Mouse (Mus musculus) forebrain, embryonic 12.5 days (tissue): ENCODE data around the gene Plcxd1. TPM values are rescaled to one million over a fixed set of nuclear protein-coding genes. Genes with fewer than 3 reads are reported as not detected.

Source experiments
- ATAC-seq: fragments of 200-750 bp; cut with Nextera tagmentation; 2 replicates; pipeline ENCODE4 v1.8.0; 2017; ENCODE audit warnings: moderate TSS enrichment; ENCODE audit not compliant: low FRiP score
- H3K27ac ChIP-seq: fragments of 300-500 bp; sonication (generic); 2 replicates; pipeline ENCODE4 v1.5.1; 2016; ENCODE audit warnings: mild to moderate bottlenecking
- H3K27me3 ChIP-seq: fragments of 300-500 bp; sonication (generic); 2 replicates; pipeline ENCODE4 v1.6.1; 2016; ENCODE audit warnings: mild to moderate bottlenecking
- H3K36me3 ChIP-seq: fragments of 300-500 bp; sonication (generic); replicated peaks from 2 replicates; pipeline ENCODE4 v1.6.1; 2016; ENCODE audit warnings: mild to moderate bottlenecking
- H3K4me1 ChIP-seq: fragments of 300-500 bp; sonication (generic); 2 replicates; pipeline ENCODE4 v1.6.1; 2016
- H3K4me2 ChIP-seq: fragments of 300-500 bp; sonication (generic); 2 replicates; pipeline ENCODE4 v1.6.1; 2016; ENCODE audit warnings: mild to moderate bottlenecking, moderate library complexity
- H3K4me3 ChIP-seq: fragments of 300-500 bp; sonication (generic); replicated peaks from 2 replicates; pipeline ENCODE4 v1.5.1; 2016; ENCODE audit warnings: mild to moderate bottlenecking
- H3K9ac ChIP-seq: fragments of 300-500 bp; sonication (generic); 2 replicates; pipeline ENCODE4 v1.6.1; 2016; ENCODE audit warnings: mild to moderate bottlenecking
- H3K9me3 ChIP-seq: fragments of 300-500 bp; sonication (generic); 2 replicates; pipeline ENCODE4 v1.6.1; 2016
- WGBS: fragments of 180-500 bp; shearing (Covaris S2); methylation state at CpG from one replicate; pipeline ENCODE4 v1.1.7; 2016; 5-methylcytosine and 5-hydroxymethylcytosine counted together
- polyA plus RNA-seq: library from polyadenylated mRNA; unstranded; fragments of >200 nt; fragmentation: Nextera tagmentation; extraction: Ambion mirVana; gene quantifications from 2 replicates; pipeline ENCODE4 v1.2.1, GENCODE M21; 2016

The Plcxd1 gene
- polyA plus RNA-seq, 1 experiment from 2014 or later: 1.1 TPM

DNA sequence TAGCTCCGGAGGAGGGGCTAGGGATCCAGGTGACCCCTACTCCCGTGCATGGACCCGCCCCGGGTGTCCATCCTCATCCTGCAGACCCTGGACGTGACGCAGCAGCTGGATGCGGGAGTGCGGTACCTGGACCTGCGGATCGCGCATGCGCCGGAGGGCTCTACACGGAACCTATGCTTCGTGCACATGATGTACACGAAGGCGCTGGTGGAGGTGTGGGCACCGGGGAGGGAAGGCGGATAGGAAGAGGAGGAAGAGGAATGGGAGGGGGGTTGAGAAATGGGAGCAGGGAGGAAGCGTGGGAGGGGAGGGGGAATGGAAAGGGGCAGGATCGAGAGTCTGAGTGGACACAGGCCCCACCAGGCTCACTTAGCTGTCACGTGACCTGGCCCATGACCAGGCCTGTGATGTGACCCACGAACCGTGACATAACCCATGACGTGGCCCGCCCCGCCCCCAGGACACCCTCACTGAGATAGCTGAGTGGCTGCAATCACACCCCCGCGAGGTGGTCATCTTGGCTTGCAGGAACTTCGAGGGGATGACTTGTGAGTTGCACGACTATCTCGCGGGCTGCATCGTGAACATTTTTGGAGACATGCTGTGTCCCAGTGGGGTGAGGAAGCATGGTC is 2.1 kb downstream of the Plcxd1 start:
- Histone ChIP-seq H3K36me3 (peaks cover 45% of the 10 kb centered on the region), H3K4me3 (peak overlapping the region; percentile 33), H3K27me3 (peaks cover 27% of the 10 kb centered on the region), H3K4me2 (peak overlapping the region; percentile 64), H3K4me1 (peaks cover 38% of the 10 kb centered on the region), H3K27ac (no peak overlapping the region), H3K9me3 (no peaks in the 10 kb centered on the region), H3K9ac (peak overlapping the region; percentile 17; the same call in 1 of the 2 replicates)
- WGBS: 21% methylated on average over 34 of the region's 34 CpGs
- peak; percentile 36 for ATAC-seq

DNA sequence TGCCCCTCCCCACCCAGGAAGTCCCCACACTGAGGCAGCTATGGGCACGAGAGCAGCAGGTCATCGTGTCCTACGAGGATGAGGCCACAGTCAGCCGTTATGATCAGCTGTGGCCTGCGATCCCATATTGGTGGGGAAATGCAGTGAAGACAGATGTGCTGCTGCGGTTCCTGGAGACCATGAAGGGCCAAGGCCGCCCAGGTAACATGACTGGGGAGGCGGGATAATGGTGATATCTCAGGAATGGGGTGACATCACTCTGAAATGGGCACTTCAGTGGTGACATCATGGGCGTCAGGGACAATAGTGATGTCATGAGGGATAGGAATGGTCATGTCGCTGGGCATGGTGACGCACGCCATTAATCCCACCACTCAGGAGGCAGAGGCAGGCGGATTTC is 2.7 kb downstream of the Plcxd1 start:
- no peak for ATAC-seq
- peaks cover 42% of the 10 kb centered on the region for H3K4me1 ChIP-seq
- H3K4me3 ChIP-seq: no peak overlapping the region
- no peak overlapping the region for H3K27ac ChIP-seq
- H3K4me2 ChIP-seq: no peak overlapping the region
- no peaks in the 10 kb centered on the region for H3K9me3 ChIP-seq
- H3K36me3 ChIP-seq: peaks cover 45% of the 10 kb centered on the region
- H3K27me3 ChIP-seq: peaks cover 27% of the 10 kb centered on the region
- WGBS: 96% methylated on average over 13 of the region's 13 CpGs
- no peak overlapping the region for H3K9ac ChIP-seq

GRCm38 (mm10) chr5:110102853-110103625 is 3.3 kb downstream of the Plcxd1 start:
- no peak overlapping the region for H3K9ac ChIP-seq
- peaks cover 45% of the 10 kb centered on the region for H3K36me3 ChIP-seq
- H3K27me3 ChIP-seq: peaks cover 27% of the 10 kb centered on the region
- ATAC-seq: no peak
- H3K4me1 ChIP-seq: peaks cover 42% of the 10 kb centered on the region
- no peak overlapping the region for H3K4me2 ChIP-seq
- WGBS: 95% methylated on average over 19 of the region's 19 CpGs
- H3K27ac ChIP-seq: no peak overlapping the region
- no peaks in the 10 kb centered on the region for H3K9me3 ChIP-seq
- no peak overlapping the region for H3K4me3 ChIP-seq

- ATAC-seq: no peak
- Histone ChIP-seq H3K4me3 (no peak overlapping the region), H3K27me3 (peaks cover 27% of the 10 kb centered on the region), H3K9ac (no peak overlapping the region), H3K36me3 (peaks cover 45% of the 10 kb centered on the region), H3K27ac (no peak overlapping the region), H3K4me1 (peaks cover 40% of the 10 kb centered on the region), H3K9me3 (no peaks in the 10 kb centered on the region), H3K4me2 (no peak overlapping the region)
- WGBS: 94% methylated on average over 27 of the region's 27 CpGs
Observed at GRCm38 (mm10) chr5:110103901-110104615, 4.3 kb downstream of the Plcxd1 start.

DNA sequence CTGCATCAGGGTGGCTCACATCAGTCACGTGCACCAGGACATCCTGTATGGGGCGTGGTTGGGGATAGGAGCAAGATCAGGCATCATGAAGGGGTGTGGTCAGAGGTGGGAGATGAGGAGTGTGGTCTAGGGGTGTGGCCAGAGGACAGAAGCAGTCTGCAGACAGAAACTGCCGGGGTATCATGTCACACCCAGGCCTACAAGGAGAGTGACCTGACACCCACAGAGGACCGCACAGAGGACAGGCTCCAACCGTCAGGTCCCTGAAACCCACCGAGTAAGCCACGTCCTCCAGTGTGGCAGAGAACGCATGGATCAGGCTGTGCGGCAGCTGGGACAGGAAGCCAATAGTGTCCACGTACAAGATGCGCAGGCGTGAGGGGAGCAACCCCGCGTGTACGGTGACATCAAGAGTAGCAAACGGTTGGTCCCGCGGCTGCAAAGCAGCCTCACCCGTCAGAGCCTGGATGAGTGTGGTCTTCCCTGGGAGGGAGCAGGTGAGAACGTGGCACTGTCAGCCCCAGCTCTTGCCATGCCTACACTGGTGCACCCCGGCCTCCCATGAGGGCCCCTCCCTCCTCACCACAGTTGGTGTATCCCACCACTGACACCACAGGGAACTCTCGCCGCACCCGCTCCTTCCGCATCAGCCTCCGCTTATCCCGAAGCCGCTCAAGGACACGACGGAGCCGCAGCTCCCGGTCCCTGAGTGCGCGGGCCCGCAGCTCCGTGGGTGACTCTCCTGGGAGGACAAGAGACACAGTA is 5.0 kb downstream of the Plcxd1 start:
- Histone ChIP-seq H3K9ac (no peak overlapping the region), H3K4me2 (no peak overlapping the region), H3K4me1 (peaks cover 34% of the 10 kb centered on the region), H3K27ac (no peak overlapping the region), H3K4me3 (no peak overlapping the region), H3K36me3 (peaks cover 45% of the 10 kb centered on the region), H3K27me3 (peaks cover 26% of the 10 kb centered on the region), H3K9me3 (no peaks in the 10 kb centered on the region)
- WGBS: 96% methylated on average over 36 of the region's 36 CpGs
- no peak for ATAC-seq

DNA sequence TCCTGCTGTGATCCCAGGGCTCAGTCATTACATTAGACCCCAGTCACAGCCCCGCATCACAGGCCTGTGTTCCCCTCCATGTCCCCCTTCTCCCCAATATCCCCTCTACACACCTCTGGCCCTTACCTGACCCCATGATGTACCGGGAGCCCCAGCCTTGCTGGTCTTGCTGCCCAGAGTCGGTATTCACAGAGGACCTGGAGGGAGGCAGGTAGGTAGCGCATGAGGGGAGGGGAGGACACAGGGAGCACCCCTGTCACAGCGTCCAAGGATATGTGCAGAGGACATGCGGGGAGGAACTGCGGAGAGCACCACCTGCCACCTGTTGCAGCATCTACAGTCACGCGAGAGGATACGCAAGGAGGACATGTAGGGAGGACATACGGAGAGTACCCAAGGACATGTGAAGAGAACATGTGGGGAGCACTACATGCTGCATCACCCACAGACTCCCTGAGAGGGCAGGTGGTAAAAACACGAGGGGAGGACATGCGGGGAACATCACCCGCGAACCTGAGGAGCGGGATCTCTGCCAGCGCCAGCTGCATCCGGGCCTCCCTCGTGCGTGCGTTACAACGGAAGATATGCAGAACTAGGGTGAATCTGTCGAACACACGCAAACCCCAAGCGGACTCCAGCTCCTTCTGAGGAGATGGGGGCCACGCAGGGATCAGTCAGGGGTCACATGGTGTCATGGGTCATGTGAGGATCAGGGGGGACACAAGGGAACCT is 6.5 kb downstream of the Plcxd1 start:
- Histone ChIP-seq H3K27ac (no peak overlapping the region), H3K27me3 (peaks cover 11% of the 10 kb centered on the region), H3K4me2 (peak overlapping the region; percentile 89), H3K4me3 (peak overlapping the region; percentile 79), H3K9ac (no peak overlapping the region), H3K36me3 (peaks cover 45% of the 10 kb centered on the region), H3K4me1 (peaks cover 26% of the 10 kb centered on the region), H3K9me3 (no peaks in the 10 kb centered on the region)
- no peak for ATAC-seq
- WGBS: 95% methylated on average over 26 of the region's 26 CpGs

DNA sequence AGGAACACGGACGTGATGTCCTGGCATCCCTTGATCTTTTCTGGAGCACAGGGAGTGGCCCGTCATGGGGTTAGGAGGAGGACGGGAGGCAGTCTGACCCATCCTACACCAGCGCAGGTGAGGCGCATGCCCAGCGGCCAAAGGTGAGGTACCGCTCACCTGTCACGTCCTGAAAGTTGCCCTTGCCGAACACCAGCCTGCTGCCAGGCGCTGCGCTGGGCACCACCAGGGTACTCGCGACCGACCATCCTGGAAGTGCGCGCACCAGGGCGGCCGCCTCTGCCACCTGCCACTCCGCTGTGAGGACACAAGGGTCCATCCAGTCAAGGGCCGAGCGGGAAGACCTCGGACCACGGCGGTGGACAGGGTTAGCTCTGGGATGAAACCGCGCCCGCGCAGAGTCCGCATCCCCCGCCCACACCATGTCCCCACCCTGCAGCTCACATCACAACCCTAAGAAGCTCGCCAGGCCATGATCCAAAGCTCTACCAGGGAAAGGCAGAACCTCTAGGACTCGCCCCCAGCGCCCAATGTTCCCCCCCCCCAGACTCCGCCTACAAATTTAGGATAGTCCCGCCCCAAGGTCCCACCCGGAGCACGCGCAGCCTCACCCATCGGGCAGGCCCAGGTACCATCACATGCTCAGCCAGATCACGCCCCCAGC is 7.3 kb downstream of the Plcxd1 start:
- Histone ChIP-seq H3K9ac (peak overlapping the region; percentile 89), H3K4me1 (peaks cover 19% of the 10 kb centered on the region), H3K9me3 (no peaks in the 10 kb centered on the region), H3K27ac (peak overlapping the region; percentile 96), H3K36me3 (peaks cover 45% of the 10 kb centered on the region), H3K4me2 (peak overlapping the region; percentile 89), H3K4me3 (peak overlapping the region; percentile 79), H3K27me3 (peaks cover 4% of the 10 kb centered on the region; the same call in 1 of the 2 replicates)
- WGBS: 20% methylated on average over 31 of the region's 41 CpGs
- peak; percentile 24 for ATAC-seq

GRCm38 (mm10) chr5:110107581-110108304 is 8.0 kb downstream of the Plcxd1 start, which contains the start of gene Gtpbp6:
Gene Gtpbp6 (minus strand): TSS chr5:110108197.
- H3K4me2 ChIP-seq: peak within 1 kb of the TSS; percentile 89
- peaks cover 45% of the 10 kb centered on the region for H3K36me3 ChIP-seq
- no peaks in the 10 kb centered on the region for H3K27me3 ChIP-seq
- peak within 1 kb of the TSS; percentile 89 for H3K9ac ChIP-seq
- H3K9me3 ChIP-seq: no peaks in the 10 kb centered on the region
- peaks cover 18% of the 10 kb centered on the region for H3K4me1 ChIP-seq
- peak within 1 kb of the TSS; percentile 79 for H3K4me3 ChIP-seq
- ATAC-seq: peak; percentile 84
- peak within 1 kb of the TSS; percentile 96 for H3K27ac ChIP-seq
- WGBS: under 1% methylated on average over 71 of the region's 71 CpGs

GRCm38 (mm10) chr5:110108305-110108628 is 8.5 kb downstream of the Plcxd1 start:
- Histone ChIP-seq H3K4me1 (peaks cover 18% of the 10 kb centered on the region), H3K36me3 (peaks cover 45% of the 10 kb centered on the region), H3K4me2 (peak overlapping the region; percentile 89), H3K9me3 (no peaks in the 10 kb centered on the region), H3K9ac (no peak overlapping the region), H3K27me3 (no peaks in the 10 kb centered on the region), H3K27ac (peak overlapping the region; percentile 96; the same call in 1 of the 2 replicates), H3K4me3 (peak overlapping the region; percentile 79)
- WGBS: 0% methylated on average over 7 of the region's 7 CpGs
- no peak for ATAC-seq

DNA sequence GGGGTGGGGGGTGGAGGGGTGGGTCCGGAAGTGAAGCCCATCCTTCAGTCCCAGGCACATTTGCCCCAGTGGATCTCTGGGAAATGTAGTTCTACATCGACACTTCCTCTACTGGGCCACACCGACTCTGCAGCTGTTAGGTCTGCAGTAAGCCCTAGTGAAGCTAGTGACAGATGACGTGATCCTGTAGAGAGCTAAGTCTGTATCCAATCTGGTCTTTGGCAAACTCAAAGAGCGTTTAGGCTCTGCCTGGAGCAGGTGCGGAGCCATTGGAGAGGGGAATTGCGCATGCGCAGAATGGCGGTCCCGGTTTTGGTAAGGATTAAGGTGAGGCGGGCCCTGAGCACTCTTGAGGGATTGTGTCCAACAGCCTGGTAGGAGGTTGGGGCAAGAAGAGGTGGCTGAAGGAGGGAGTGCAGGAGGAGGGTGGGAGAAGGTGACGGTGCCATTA is 10.2 kb downstream of the Plcxd1 start, which contains the start of gene Zfp605:
Zfp605 (plus strand) TSS at position 102 of the 451 bp plus-strand sequence.
- peak within 1 kb of the TSS; percentile 72 for H3K4me2 ChIP-seq
- H3K36me3 ChIP-seq: peaks cover 39% of the 10 kb centered on the region
- peak; percentile 69 for ATAC-seq
- H3K9ac ChIP-seq: peak within 1 kb of the TSS; percentile 65
- peaks cover 18% of the 10 kb centered on the region for H3K4me1 ChIP-seq
- under 1% methylated on average over 12 of the region's 12 CpGs for WGBS
- H3K9me3 ChIP-seq: no peaks in the 10 kb centered on the region
- no peaks in the 10 kb centered on the region for H3K27me3 ChIP-seq
- peak within 1 kb of the TSS; percentile 63 for H3K4me3 ChIP-seq
- H3K27ac ChIP-seq: peak within 1 kb of the TSS; percentile 85
